Mouse (Mus musculus): ENCODE results near the gene Mgat1. TPM values are rescaled to one million over a fixed set of nuclear protein-coding genes. Genes with fewer than 3 reads are reported as not detected.
"Not testable (repeated sequence)": the region's sequence is repeated elsewhere in the genome, so short reads cannot be mapped to it uniquely, and the experiment has no call there.

Gene Mgat1
- 56.3 and 60.7 TPM in 2 replicates for polyA plus RNA-seq (2015; fragmentation: Nextera tagmentation; extraction: Ambion mirVana)

GRCm38 (mm10) chr11:49243727-49244594, at the start of gene Mgat1:
Gene Mgat1, plus strand, starts transcription at chr11:49244191.
- WGBS: under 1% methylated on average over 56 of the region's 60 CpGs
- H3K9ac ChIP-seq: peak within 1 kb of the TSS; percentile 64
- H3K9me3 ChIP-seq: no peaks in the 10 kb centered on the region
- peaks cover 32% of the 10 kb centered on the region for H3K4me1 ChIP-seq
- peak within 1 kb of the TSS; percentile 70 for H3K4me2 ChIP-seq (replicated peaks)
- H3K27ac ChIP-seq: peak within 1 kb of the TSS; percentile 91
- H3K27me3 ChIP-seq: no peaks in the 10 kb centered on the region
- H3K36me3 ChIP-seq: no peaks in the 10 kb centered on the region
- peak; percentile 94 for ATAC-seq (ENCODE audit: low FRiP score, low read depth)
- H3K4me3 ChIP-seq: peak within 1 kb of the TSS; percentile 54

- not testable (repeated sequence) for ATAC-seq (ENCODE audit: low FRiP score, low read depth); H3K9ac ChIP-seq; H3K4me2 ChIP-seq (replicated peaks); H3K4me1 ChIP-seq; H3K27ac ChIP-seq; H3K27me3 ChIP-seq; H3K9me3 ChIP-seq; H3K36me3 ChIP-seq; H3K4me3 ChIP-seq
- 93% methylated on average over 9 of the region's 9 CpGs for WGBS
These were observed 49.2 kb upstream of the Mgat1 start for GRCm38 (mm10) chr11:49194771-49195170.

- Histone ChIP-seq H3K27me3 (no peaks in the 10 kb centered on the region), H3K27ac (no peak overlapping the region), H3K4me1 (no peaks in the 10 kb centered on the region), H3K9ac (no peak overlapping the region), H3K4me2 (replicated peaks) (no peak overlapping the region), H3K9me3 (no peaks in the 10 kb centered on the region), H3K4me3 (no peak overlapping the region), H3K36me3 (no peaks in the 10 kb centered on the region)
- WGBS: 89% methylated on average over 7 of the region's 7 CpGs
- no peak for ATAC-seq (ENCODE audit: low FRiP score, low read depth)
These were observed 48.1 kb upstream of the Mgat1 start for GRCm38 (mm10) chr11:49195819-49196322.

GRCm38 (mm10) chr11:49200666-49201065, 43.3 kb upstream of the Mgat1 start:
- no peak overlapping the region for H3K9ac ChIP-seq
- peaks cover 13% of the 10 kb centered on the region for H3K4me1 ChIP-seq
- ATAC-seq (ENCODE audit: low FRiP score, low read depth): no peak
- H3K4me3 ChIP-seq: no peak overlapping the region
- H3K36me3 ChIP-seq: no peaks in the 10 kb centered on the region
- H3K4me2 ChIP-seq (replicated peaks): no peak overlapping the region
- no peaks in the 10 kb centered on the region for H3K27me3 ChIP-seq
- H3K9me3 ChIP-seq: no peaks in the 10 kb centered on the region
- H3K27ac ChIP-seq: no peak overlapping the region

GRCm38 (mm10) chr11:49201142-49201541, 42.8 kb upstream of the Mgat1 start:
- peaks cover 13% of the 10 kb centered on the region for H3K4me1 ChIP-seq
- no peak for ATAC-seq (ENCODE audit: low FRiP score, low read depth)
- no peaks in the 10 kb centered on the region for H3K27me3 ChIP-seq
- H3K4me2 ChIP-seq (replicated peaks): no peak overlapping the region
- no peaks in the 10 kb centered on the region for H3K9me3 ChIP-seq
- no peak overlapping the region for H3K9ac ChIP-seq
- no peak overlapping the region for H3K27ac ChIP-seq
- H3K36me3 ChIP-seq: peaks cover under 1% of the 10 kb centered on the region; the same call in 1 of the 2 replicates
- no peak overlapping the region for H3K4me3 ChIP-seq

GRCm38 (mm10) chr11:49202071-49202470, 41.9 kb upstream of the Mgat1 start:
- H3K27me3 ChIP-seq: no peaks in the 10 kb centered on the region
- H3K27ac ChIP-seq: peak overlapping the region; percentile 99; the same call in 1 of the 2 replicates
- H3K9me3 ChIP-seq: no peaks in the 10 kb centered on the region
- H3K36me3 ChIP-seq: peaks cover 9% of the 10 kb centered on the region
- peak overlapping the region; percentile 86 for H3K4me3 ChIP-seq
- H3K9ac ChIP-seq: peak overlapping the region; percentile 94
- 46% methylated on average over 2 of the region's 2 CpGs for WGBS
- H3K4me2 ChIP-seq (replicated peaks): peak overlapping the region; percentile 83
- peaks cover 13% of the 10 kb centered on the region for H3K4me1 ChIP-seq
- ATAC-seq (ENCODE audit: low FRiP score, low read depth): no peak

GRCm38 (mm10) chr11:49202523-49203061, 41.4 kb upstream of the Mgat1 start:
- 3% methylated on average over 10 of the region's 10 CpGs for WGBS
- peaks cover 13% of the 10 kb centered on the region for H3K4me1 ChIP-seq
- no peaks in the 10 kb centered on the region for H3K27me3 ChIP-seq
- H3K4me3 ChIP-seq: peak overlapping the region; percentile 86
- ATAC-seq (ENCODE audit: low FRiP score, low read depth): peak; percentile 11
- peak overlapping the region; percentile 94 for H3K9ac ChIP-seq
- H3K36me3 ChIP-seq: peaks cover 13% of the 10 kb centered on the region
- H3K27ac ChIP-seq: peak overlapping the region; percentile 99
- peak overlapping the region; percentile 83 for H3K4me2 ChIP-seq (replicated peaks)
- H3K9me3 ChIP-seq: no peaks in the 10 kb centered on the region

- no peaks in the 10 kb centered on the region for H3K9me3 ChIP-seq
- peak within 1 kb of the TSS; percentile 94 for H3K9ac ChIP-seq
- peaks cover 13% of the 10 kb centered on the region for H3K4me1 ChIP-seq
- peak within 1 kb of the TSS; percentile 86 for H3K4me3 ChIP-seq
- peak within 1 kb of the TSS; percentile 99 for H3K27ac ChIP-seq
- H3K4me2 ChIP-seq (replicated peaks): peak within 1 kb of the TSS; percentile 83
- H3K36me3 ChIP-seq: peaks cover 16% of the 10 kb centered on the region
- ATAC-seq (ENCODE audit: low FRiP score, low read depth): peak; percentile 95
- H3K27me3 ChIP-seq: no peaks in the 10 kb centered on the region
- WGBS: under 1% methylated on average over 46 of the region's 47 CpGs
These were observed 40.7 kb upstream of the Mgat1 start, which contains the start of gene Zfp62 for GRCm38 (mm10) chr11:49203129-49203768. Gene Zfp62, plus strand, starts transcription at chr11:49203292.

GRCm38 (mm10) chr11:49203771-49204497, 40.1 kb upstream of the Mgat1 start:
- peaks cover 16% of the 10 kb centered on the region for H3K36me3 ChIP-seq
- H3K4me3 ChIP-seq: peak overlapping the region; percentile 86
- H3K27me3 ChIP-seq: no peaks in the 10 kb centered on the region
- peak overlapping the region; percentile 99 for H3K27ac ChIP-seq
- H3K4me2 ChIP-seq (replicated peaks): peak overlapping the region; percentile 83
- WGBS: 0% methylated on average over 24 of the region's 24 CpGs
- ATAC-seq (ENCODE audit: low FRiP score, low read depth): peak; percentile 78
- H3K9ac ChIP-seq: peak overlapping the region; percentile 94
- H3K9me3 ChIP-seq: no peaks in the 10 kb centered on the region
- peaks cover 13% of the 10 kb centered on the region for H3K4me1 ChIP-seq

- Histone ChIP-seq H3K36me3 (peaks cover 23% of the 10 kb centered on the region), H3K4me1 (peaks cover 13% of the 10 kb centered on the region), H3K9ac (no peak overlapping the region), H3K27ac (no peak overlapping the region), H3K4me2 (replicated peaks) (peak overlapping the region; percentile 83), H3K9me3 (no peaks in the 10 kb centered on the region), H3K4me3 (peak overlapping the region; percentile 86; the same call in 1 of the 2 replicates), H3K27me3 (no peaks in the 10 kb centered on the region)
- 77% methylated on average over 6 of the region's 6 CpGs for WGBS
- ATAC-seq (ENCODE audit: low FRiP score, low read depth): no peak
These were observed 38.9 kb upstream of the Mgat1 start for GRCm38 (mm10) chr11:49205080-49205590.

- Histone ChIP-seq H3K4me1 (peaks cover 8% of the 10 kb centered on the region), H3K9me3 (no peaks in the 10 kb centered on the region), H3K27ac (no peak overlapping the region), H3K36me3 (peaks cover 36% of the 10 kb centered on the region), H3K9ac (no peak overlapping the region), H3K27me3 (no peaks in the 10 kb centered on the region), H3K4me3 (no peak overlapping the region), H3K4me2 (replicated peaks) (no peak overlapping the region)
- ATAC-seq (ENCODE audit: low FRiP score, low read depth): no peak
- 94% methylated on average over 1 of the region's 1 CpGs for WGBS
These were observed 36.5 kb upstream of the Mgat1 start for GRCm38 (mm10) chr11:49207495-49207894.

All from limb, embryonic 13.5 days (tissue).